Mouse (Mus musculus): Measurements from ENCODE around the gene Gna12. TPM values are rescaled to one million over a fixed set of nuclear protein-coding genes. Genes with fewer than 3 reads are reported as not detected.

The Gna12 gene
- polyA plus RNA-seq, 1 experiment from 2014 or later = 17.2 TPM

DNA sequence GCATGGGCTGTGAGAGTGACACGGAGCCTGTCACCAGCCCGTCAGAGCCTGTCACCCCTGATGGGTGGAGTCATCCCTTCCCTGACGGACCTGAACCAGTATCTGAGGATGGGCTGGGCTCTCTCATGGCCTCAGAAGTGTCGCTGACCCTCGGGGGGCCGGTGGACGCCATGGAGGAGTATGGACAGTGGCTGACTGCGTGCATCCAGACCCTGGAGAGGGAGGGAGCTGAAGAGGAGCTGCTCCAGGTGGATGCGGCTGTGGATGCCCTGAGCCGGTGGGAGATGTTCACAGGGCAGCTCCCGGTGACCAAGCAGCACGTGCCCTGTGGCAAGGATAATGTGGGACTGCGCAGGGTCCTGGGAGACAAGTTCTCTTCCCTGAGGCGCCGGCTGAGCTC lies 78.2 kb downstream of the Gna12 start:
- Histone ChIP-seq H3K9me3 (ENCODE audit: control insufficient read depth, low read length) (no peaks in the 10 kb centered on the region), H3K9ac (ENCODE audit: low read depth, low read length) (no peak overlapping the region), H3K4me1 (replicated peaks; ENCODE audit: control insufficient read depth, insufficient read depth, low read length) (no peaks in the 10 kb centered on the region), H3K4me3 (ENCODE audit: low read depth, low read length) (no peak overlapping the region), H3K36me3 (ENCODE audit: control insufficient read depth, insufficient read depth, low read length) (no peaks in the 10 kb centered on the region), H3K4me2 (replicated peaks; ENCODE audit: low read depth, low read length) (no peak overlapping the region), H3K27me3 (ENCODE audit: control insufficient read depth, insufficient read depth, low read length) (no peaks in the 10 kb centered on the region), H3K27ac (ENCODE audit: low read depth, low read length) (no peak overlapping the region)
- 91% methylated on average over 15 of the region's 15 CpGs for WGBS
- DNase-seq (ENCODE audit: low spot score) = no peak
- no peak for ATAC-seq (ENCODE audit: low FRiP score)

DNA sequence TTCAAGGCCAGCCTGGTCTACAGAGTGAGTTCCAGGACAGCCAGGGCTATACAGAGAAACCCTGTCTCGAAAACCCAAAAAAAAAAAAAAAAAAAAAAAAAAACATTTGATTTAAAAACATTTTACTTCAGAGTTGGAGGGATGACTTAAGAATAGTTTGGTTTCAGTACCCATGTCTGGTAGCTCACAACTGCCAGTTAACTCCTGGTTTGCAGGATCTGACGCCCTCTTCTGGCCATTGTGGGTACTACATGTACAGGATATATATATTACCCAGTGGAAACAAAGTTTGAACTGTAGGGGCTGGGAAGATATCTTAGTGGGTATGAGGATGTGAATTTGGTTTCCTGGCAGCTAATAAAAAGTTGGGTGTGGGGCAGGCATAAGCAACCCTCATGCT lies 79.3 kb downstream of the Gna12 start:
- H3K27me3 ChIP-seq (ENCODE audit: control insufficient read depth, insufficient read depth, low read length) = no peaks in the 10 kb centered on the region
- no peaks in the 10 kb centered on the region for H3K4me1 ChIP-seq (replicated peaks; ENCODE audit: control insufficient read depth, insufficient read depth, low read length)
- H3K9me3 ChIP-seq (ENCODE audit: control insufficient read depth, low read length) = no peaks in the 10 kb centered on the region
- ATAC-seq (ENCODE audit: low FRiP score) (no peak), DNase-seq (ENCODE audit: low spot score) (peak; percentile 44)
- WGBS = 0% methylated on average over 1 of the region's 2 CpGs
- H3K9ac ChIP-seq (ENCODE audit: low read depth, low read length) = no peak overlapping the region
- no peak overlapping the region for H3K4me2 ChIP-seq (replicated peaks; ENCODE audit: low read depth, low read length)
- H3K4me3 ChIP-seq (ENCODE audit: low read depth, low read length) = no peak overlapping the region
- no peaks in the 10 kb centered on the region for H3K36me3 ChIP-seq (ENCODE audit: control insufficient read depth, insufficient read depth, low read length)
- no peak overlapping the region for H3K27ac ChIP-seq (ENCODE audit: low read depth, low read length)

DNA sequence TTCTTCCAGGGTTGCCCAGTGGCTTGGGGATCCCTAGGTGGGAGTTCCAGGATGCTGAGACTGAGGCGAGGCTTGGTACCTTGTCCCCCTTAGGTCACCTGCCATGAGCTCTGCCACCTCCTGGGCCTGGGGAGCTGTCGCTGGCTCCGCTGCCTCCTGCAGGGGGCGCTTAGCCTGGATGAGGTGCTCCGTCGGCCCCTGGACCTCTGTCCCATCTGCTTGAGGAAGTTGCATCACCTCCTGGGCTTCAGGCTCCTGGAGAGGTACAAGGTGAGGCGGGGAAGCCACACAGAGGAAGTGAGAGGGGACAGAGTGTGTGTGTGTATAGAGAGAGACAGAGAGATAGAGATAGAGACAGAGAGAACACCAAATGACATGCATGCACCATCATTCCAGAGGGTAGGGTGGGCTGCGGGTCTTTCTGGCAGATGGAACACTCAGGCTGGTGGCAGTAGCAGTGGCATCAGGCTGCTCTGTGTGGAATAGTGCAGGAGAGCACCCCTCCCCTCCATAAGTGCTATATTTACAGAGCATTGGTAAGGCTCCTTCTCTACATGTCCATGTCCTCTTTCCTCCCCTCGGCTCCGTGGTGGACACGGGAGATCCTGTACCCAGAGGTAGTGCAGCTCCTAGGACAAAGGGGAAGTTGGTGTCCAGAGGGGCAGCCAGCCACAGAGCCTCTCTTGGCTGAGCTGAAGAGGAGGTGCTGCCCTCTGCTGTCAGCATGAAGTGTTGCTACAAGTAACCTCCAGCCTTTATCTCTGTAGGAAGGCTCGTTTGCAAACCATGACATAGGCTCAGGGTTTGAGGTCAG lies 81.0 kb downstream of the Gna12 start:
- Histone ChIP-seq H3K9ac (ENCODE audit: low read depth, low read length) (peak overlapping the region; percentile 57), H3K4me2 (replicated peaks; ENCODE audit: low read depth, low read length) (peak overlapping the region; percentile 25), H3K4me1 (replicated peaks; ENCODE audit: control insufficient read depth, insufficient read depth, low read length) (no peaks in the 10 kb centered on the region), H3K9me3 (ENCODE audit: control insufficient read depth, low read length) (no peaks in the 10 kb centered on the region), H3K27ac (ENCODE audit: low read depth, low read length) (no peak overlapping the region), H3K36me3 (ENCODE audit: control insufficient read depth, insufficient read depth, low read length) (no peaks in the 10 kb centered on the region), H3K4me3 (ENCODE audit: low read depth, low read length) (peak overlapping the region; percentile 22; the same call in 1 of the 2 replicates), H3K27me3 (ENCODE audit: control insufficient read depth, insufficient read depth, low read length) (no peaks in the 10 kb centered on the region)
- ATAC-seq (ENCODE audit: low FRiP score) (peak; percentile 75), DNase-seq (ENCODE audit: low spot score) (peak; percentile 82)
- 23% methylated on average over 12 of the region's 12 CpGs for WGBS

DNA sequence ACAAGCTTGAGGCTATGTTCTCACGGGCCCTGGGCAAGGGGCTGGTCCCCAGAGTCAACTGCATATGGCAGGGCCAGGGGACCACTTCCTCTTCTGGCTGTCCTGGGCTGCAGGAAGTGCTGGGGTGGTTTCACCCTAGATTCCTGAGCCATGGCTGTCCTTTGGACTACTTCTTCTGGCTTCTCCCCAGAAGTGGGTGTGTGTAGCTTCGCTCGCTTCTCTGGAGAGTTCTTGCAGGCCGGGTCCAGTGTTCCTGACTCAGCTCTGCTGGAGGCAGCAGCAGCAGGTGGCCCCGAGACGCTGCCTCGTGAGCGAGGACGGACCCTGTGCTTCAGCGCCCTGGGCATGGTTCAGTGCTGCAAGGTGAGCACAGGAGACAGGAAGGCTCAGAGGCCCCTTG lies 81.8 kb downstream of the Gna12 start:
- WGBS = 77% methylated on average over 10 of the region's 10 CpGs
- Histone ChIP-seq H3K9ac (ENCODE audit: low read depth, low read length) (no peak overlapping the region), H3K4me3 (ENCODE audit: low read depth, low read length) (no peak overlapping the region), H3K4me1 (replicated peaks; ENCODE audit: control insufficient read depth, insufficient read depth, low read length) (no peaks in the 10 kb centered on the region), H3K27me3 (ENCODE audit: control insufficient read depth, insufficient read depth, low read length) (no peaks in the 10 kb centered on the region), H3K36me3 (ENCODE audit: control insufficient read depth, insufficient read depth, low read length) (no peaks in the 10 kb centered on the region), H3K27ac (ENCODE audit: low read depth, low read length) (no peak overlapping the region), H3K4me2 (replicated peaks; ENCODE audit: low read depth, low read length) (no peak overlapping the region), H3K9me3 (ENCODE audit: control insufficient read depth, low read length) (no peaks in the 10 kb centered on the region)
- ATAC-seq (ENCODE audit: low FRiP score) (no peak), DNase-seq (ENCODE audit: low spot score) (no peak)

DNA sequence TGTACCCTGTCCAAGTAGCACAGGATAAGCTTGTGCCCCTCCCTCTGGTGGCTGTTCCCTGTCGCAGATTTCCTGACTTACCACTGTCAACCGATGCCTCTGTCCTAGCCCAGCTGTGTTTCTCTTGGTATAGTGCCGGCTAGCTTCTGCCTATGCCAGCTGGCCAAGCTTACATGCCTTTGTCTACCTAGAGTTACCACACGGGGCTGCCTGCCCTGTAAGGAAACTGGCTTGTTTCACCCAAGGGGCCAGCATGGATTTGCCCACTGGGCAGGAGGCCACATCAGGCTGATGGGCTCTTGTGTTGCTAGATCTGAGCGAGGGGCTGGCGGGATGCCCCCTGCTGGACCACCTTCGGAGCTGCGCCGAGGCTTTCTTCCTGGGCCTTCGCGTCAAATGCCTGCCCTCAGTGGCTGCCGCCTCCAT lies 86.5 kb downstream of the Gna12 start:
- Histone ChIP-seq H3K27ac (ENCODE audit: low read depth, low read length) (no peak overlapping the region), H3K27me3 (ENCODE audit: control insufficient read depth, insufficient read depth, low read length) (no peaks in the 10 kb centered on the region), H3K4me2 (replicated peaks; ENCODE audit: low read depth, low read length) (no peak overlapping the region), H3K4me1 (replicated peaks; ENCODE audit: control insufficient read depth, insufficient read depth, low read length) (no peaks in the 10 kb centered on the region), H3K9me3 (ENCODE audit: control insufficient read depth, low read length) (no peaks in the 10 kb centered on the region), H3K4me3 (ENCODE audit: low read depth, low read length) (no peak overlapping the region), H3K9ac (ENCODE audit: low read depth, low read length) (no peak overlapping the region), H3K36me3 (ENCODE audit: control insufficient read depth, insufficient read depth, low read length) (no peaks in the 10 kb centered on the region)
- no peak for ATAC-seq (ENCODE audit: low FRiP score)
- peak; percentile 19 for DNase-seq (ENCODE audit: low spot score)
- 29% methylated on average over 12 of the region's 12 CpGs for WGBS

DNA sequence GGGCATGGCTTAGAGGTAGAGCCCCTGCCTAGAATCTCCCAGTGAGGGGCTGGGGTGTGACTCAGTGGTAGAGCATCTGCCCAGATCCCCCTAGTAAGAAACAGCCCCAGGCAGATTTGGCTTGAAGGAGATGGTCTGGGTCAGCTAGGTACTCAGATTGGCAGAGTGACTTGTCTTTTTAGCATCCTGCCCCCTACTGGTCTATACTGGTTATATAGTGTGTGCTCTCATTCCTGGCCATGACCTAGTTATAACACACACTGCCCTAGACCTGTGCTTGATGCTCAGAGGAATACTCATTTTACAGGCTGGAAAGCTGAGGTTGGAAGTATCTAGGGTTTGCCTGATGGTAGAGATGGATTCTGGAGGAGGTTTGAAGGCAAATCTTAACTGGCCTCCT lies 88.4 kb downstream of the Gna12 start:
- Histone ChIP-seq H3K4me3 (ENCODE audit: low read depth, low read length) (no peak overlapping the region), H3K9me3 (ENCODE audit: control insufficient read depth, low read length) (no peaks in the 10 kb centered on the region), H3K4me2 (replicated peaks; ENCODE audit: low read depth, low read length) (no peak overlapping the region), H3K27ac (ENCODE audit: low read depth, low read length) (no peak overlapping the region), H3K4me1 (replicated peaks; ENCODE audit: control insufficient read depth, insufficient read depth, low read length) (no peaks in the 10 kb centered on the region), H3K9ac (ENCODE audit: low read depth, low read length) (no peak overlapping the region), H3K36me3 (ENCODE audit: control insufficient read depth, insufficient read depth, low read length) (no peaks in the 10 kb centered on the region), H3K27me3 (ENCODE audit: control insufficient read depth, insufficient read depth, low read length) (no peaks in the 10 kb centered on the region)
- ATAC-seq (ENCODE audit: low FRiP score) = no peak
- DNase-seq (ENCODE audit: low spot score) = no peak

DNA sequence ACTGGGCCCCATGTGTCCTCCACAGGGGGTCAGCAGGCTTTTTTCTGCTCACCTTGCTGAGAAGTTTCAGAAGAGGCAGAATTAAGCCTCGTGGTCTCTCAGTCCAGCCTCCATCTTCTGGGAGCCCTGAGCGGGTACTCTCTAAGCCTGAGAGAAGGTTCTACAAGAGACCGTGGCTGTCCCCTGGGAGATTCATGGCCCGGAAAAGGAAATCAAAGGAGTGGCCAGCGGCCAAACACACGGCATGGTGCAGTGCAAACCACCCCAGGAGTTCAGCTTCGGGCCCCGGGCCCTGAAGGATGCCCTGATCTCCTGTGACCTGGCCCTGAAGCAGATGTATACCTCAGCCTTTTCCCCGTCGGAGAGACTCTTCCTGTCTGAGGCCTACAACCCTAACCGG lies 89.2 kb downstream of the Gna12 start:
- Histone ChIP-seq H3K9ac (ENCODE audit: low read depth, low read length) (no peak overlapping the region), H3K36me3 (ENCODE audit: control insufficient read depth, insufficient read depth, low read length) (no peaks in the 10 kb centered on the region), H3K27ac (ENCODE audit: low read depth, low read length) (no peak overlapping the region), H3K4me1 (replicated peaks; ENCODE audit: control insufficient read depth, insufficient read depth, low read length) (no peaks in the 10 kb centered on the region), H3K9me3 (ENCODE audit: control insufficient read depth, low read length) (no peaks in the 10 kb centered on the region), H3K4me2 (replicated peaks; ENCODE audit: low read depth, low read length) (no peak overlapping the region), H3K4me3 (ENCODE audit: low read depth, low read length) (no peak overlapping the region), H3K27me3 (ENCODE audit: control insufficient read depth, insufficient read depth, low read length) (peaks cover 6% of the 10 kb centered on the region)
- DNase-seq (ENCODE audit: low spot score) (no peak), ATAC-seq (ENCODE audit: low FRiP score) (no peak)
- 76% methylated on average over 11 of the region's 11 CpGs for WGBS

DNA sequence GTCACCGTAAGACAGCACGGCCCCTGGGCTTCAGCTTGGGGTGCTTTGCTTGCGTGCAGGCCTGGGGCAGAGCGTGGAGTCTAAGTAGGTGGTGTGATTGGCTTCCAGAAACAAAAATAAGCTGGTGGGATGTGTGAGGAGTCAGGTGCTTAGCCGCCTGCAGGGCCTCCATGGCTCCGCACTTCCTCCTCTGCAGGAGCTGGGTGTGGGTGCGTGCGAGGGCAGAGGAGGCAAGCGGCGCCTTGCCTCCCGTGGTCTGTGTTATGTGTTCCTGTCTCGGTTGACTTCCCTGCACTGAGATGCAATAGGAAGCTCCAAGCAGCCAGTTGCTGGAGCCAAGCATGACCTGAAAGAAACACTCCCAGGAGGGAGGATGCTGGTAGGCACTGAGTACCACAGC lies 90.4 kb downstream of the Gna12 start:
- DNase-seq (ENCODE audit: low spot score) = no peak
- Histone ChIP-seq H3K27me3 (ENCODE audit: control insufficient read depth, insufficient read depth, low read length) (peaks cover 13% of the 10 kb centered on the region), H3K9ac (ENCODE audit: low read depth, low read length) (no peak overlapping the region), H3K4me3 (ENCODE audit: low read depth, low read length) (no peak overlapping the region), H3K9me3 (ENCODE audit: control insufficient read depth, low read length) (no peaks in the 10 kb centered on the region), H3K36me3 (ENCODE audit: control insufficient read depth, insufficient read depth, low read length) (no peaks in the 10 kb centered on the region), H3K4me1 (replicated peaks; ENCODE audit: control insufficient read depth, insufficient read depth, low read length) (peaks cover 4% of the 10 kb centered on the region; the same call in 1 of the 2 replicates), H3K4me2 (replicated peaks; ENCODE audit: low read depth, low read length) (no peak overlapping the region), H3K27ac (ENCODE audit: low read depth, low read length) (no peak overlapping the region)
- 79% methylated on average over 12 of the region's 12 CpGs for WGBS
- ATAC-seq (ENCODE audit: low FRiP score) = no peak

DNA sequence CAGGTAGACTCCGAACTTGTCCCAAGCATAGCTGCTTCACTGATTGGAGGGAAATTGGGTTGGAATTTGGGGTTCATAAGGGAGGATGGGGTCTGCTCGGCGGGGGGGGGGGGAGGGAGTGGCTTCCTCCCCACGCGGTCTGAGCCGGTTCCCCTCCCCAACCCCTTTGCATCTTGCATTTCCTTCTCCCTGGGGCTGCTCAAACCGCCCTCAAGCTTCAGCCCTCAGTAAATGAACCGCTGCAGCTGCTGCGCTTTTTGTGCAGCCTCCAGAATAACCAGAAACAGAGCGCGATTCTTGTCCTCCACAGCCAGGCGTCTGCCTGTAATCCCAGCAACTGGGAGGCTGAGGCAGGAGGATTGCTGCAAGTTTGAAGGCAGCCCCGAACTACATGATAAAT lies 94.1 kb downstream of the Gna12 start:
- Histone ChIP-seq H3K9ac (ENCODE audit: low read depth, low read length) (no peak overlapping the region), H3K9me3 (ENCODE audit: control insufficient read depth, low read length) (no peaks in the 10 kb centered on the region), H3K27ac (ENCODE audit: low read depth, low read length) (no peak overlapping the region), H3K36me3 (ENCODE audit: control insufficient read depth, insufficient read depth, low read length) (no peaks in the 10 kb centered on the region), H3K4me3 (ENCODE audit: low read depth, low read length) (no peak overlapping the region), H3K4me1 (replicated peaks; ENCODE audit: control insufficient read depth, insufficient read depth, low read length) (peaks cover 4% of the 10 kb centered on the region; the same call in 1 of the 2 replicates), H3K4me2 (replicated peaks; ENCODE audit: low read depth, low read length) (no peak overlapping the region), H3K27me3 (ENCODE audit: control insufficient read depth, insufficient read depth, low read length) (peaks cover 16% of the 10 kb centered on the region)
- DNase-seq (ENCODE audit: low spot score) (no peak), ATAC-seq (ENCODE audit: low FRiP score) (no peak)
- WGBS = 18% methylated on average over 13 of the region's 13 CpGs

All from hindbrain, embryonic 11.5 days (tissue).